Mouse (Mus musculus) midbrain, embryonic 16.5 days (tissue): ENCODE results near the gene Pkd1l2. TPM values are rescaled to one million over a fixed set of nuclear protein-coding genes. Genes with fewer than 3 reads are reported as not detected.
A peak's percentile ranks its signal among the peaks of the same experiment; 100 is the strongest.

Experiments used
- ATAC-seq: fragments of 200-750 bp; cut with Nextera tagmentation; 2 replicates; pipeline ENCODE4 v1.8.0; 2017; ENCODE audit warnings: moderate TSS enrichment
- H3K27ac ChIP-seq: fragments of 300-500 bp; sonication (generic); 2 replicates; pipeline ENCODE4 v1.5.1; 2014; ENCODE audit warnings: mild to moderate bottlenecking, low read length, mixed read lengths
- H3K27me3 ChIP-seq: fragments of 300-500 bp; sonication (generic); 2 replicates; pipeline ENCODE4 v1.6.1; 2014; ENCODE audit warnings: low read depth, low read length, mixed read lengths; ENCODE audit not compliant: control insufficient read depth, insufficient read depth
- H3K36me3 ChIP-seq: fragments of 300-500 bp; sonication (generic); 2 replicates; pipeline ENCODE4 v1.6.1; 2014; ENCODE audit warnings: mild to moderate bottlenecking, low read length, moderate library complexity, mixed read lengths; ENCODE audit not compliant: control insufficient read depth, insufficient read depth
- H3K4me1 ChIP-seq: fragments of 300-500 bp; sonication (generic); 2 replicates; pipeline ENCODE4 v1.6.1; 2014; ENCODE audit warnings: mild to moderate bottlenecking, low read length, mixed read lengths; ENCODE audit not compliant: control insufficient read depth, insufficient read depth
- H3K4me2 ChIP-seq: fragments of 300-500 bp; sonication (generic); 2 replicates; pipeline ENCODE4 v1.6.1; 2014; ENCODE audit warnings: mild to moderate bottlenecking, low read length, mixed read lengths
- H3K4me3 ChIP-seq: fragments of 300-500 bp; sonication (generic); 2 replicates; pipeline ENCODE4 v1.5.1; 2014; ENCODE audit warnings: low read depth, mild to moderate bottlenecking, low read length, moderate library complexity, mixed read lengths
- H3K9ac ChIP-seq: fragments of 300-500 bp; sonication (generic); 2 replicates; pipeline ENCODE4 v1.6.1; 2014; ENCODE audit warnings: low read depth, low read length, mixed read lengths
- H3K9me3 ChIP-seq: fragments of 300-500 bp; sonication (generic); replicated peaks from 2 replicates; pipeline ENCODE4 v1.6.1; 2014; ENCODE audit warnings: mild to moderate bottlenecking, low read length, mixed read lengths; ENCODE audit not compliant: control insufficient read depth, poor library complexity, severe bottlenecking
- WGBS: fragments of 180-500 bp; shearing (Covaris S2); extraction: QIAGEN DNeasy Blood & Tissue Kit; methylation state at CpG from one replicate; pipeline ENCODE4 v1.1.7; 2014; 5-methylcytosine and 5-hydroxymethylcytosine counted together
- polyA plus RNA-seq: library from polyadenylated mRNA; unstranded; fragments of >200 nt; fragmentation: Nextera tagmentation; extraction: Ambion mirVana; gene quantifications from 2 replicates; pipeline ENCODE4 v1.2.1, GENCODE M21; 2015

The Pkd1l2 gene
- polyA plus RNA-seq, 1 experiment from 2014 or later = not detected

GRCm38 (mm10) chr8:117053135-117054079 lies 28.8 kb downstream of the Pkd1l2 start:
- 70% methylated on average over 12 of the region's 12 CpGs for WGBS
- Histone ChIP-seq H3K9me3 (no peaks in the 10 kb centered on the region), H3K4me2 (no peak overlapping the region), H3K4me3 (no peak overlapping the region), H3K36me3 (no peaks in the 10 kb centered on the region), H3K9ac (no peak overlapping the region), H3K27ac (no peak overlapping the region), H3K4me1 (no peaks in the 10 kb centered on the region), H3K27me3 (no peaks in the 10 kb centered on the region; the same call in 1 of the 2 replicates)
- ATAC-seq = no peak

GRCm38 (mm10) chr8:117051316-117051715 lies 30.9 kb downstream of the Pkd1l2 start:
- ATAC-seq = no peak
- Histone ChIP-seq H3K4me3 (no peak overlapping the region), H3K4me2 (no peak overlapping the region), H3K9me3 (no peaks in the 10 kb centered on the region), H3K9ac (no peak overlapping the region), H3K4me1 (no peaks in the 10 kb centered on the region), H3K36me3 (no peaks in the 10 kb centered on the region), H3K27ac (no peak overlapping the region), H3K27me3 (no peaks in the 10 kb centered on the region; the same call in 1 of the 2 replicates)
- 76% methylated on average over 9 of the region's 9 CpGs for WGBS

GRCm38 (mm10) chr8:117050763-117051162 lies 31.5 kb downstream of the Pkd1l2 start:
- H3K27me3 ChIP-seq = no peaks in the 10 kb centered on the region; the same call in 1 of the 2 replicates
- no peak overlapping the region for H3K4me3 ChIP-seq
- WGBS = 82% methylated on average over 9 of the region's 9 CpGs
- no peak overlapping the region for H3K4me2 ChIP-seq
- H3K9me3 ChIP-seq = no peaks in the 10 kb centered on the region
- no peaks in the 10 kb centered on the region for H3K4me1 ChIP-seq
- H3K9ac ChIP-seq = no peak overlapping the region
- no peak for ATAC-seq
- H3K36me3 ChIP-seq = no peaks in the 10 kb centered on the region
- no peak overlapping the region for H3K27ac ChIP-seq

- Histone ChIP-seq H3K4me3 (no peak overlapping the region), H3K4me1 (no peaks in the 10 kb centered on the region), H3K27me3 (no peaks in the 10 kb centered on the region; the same call in 1 of the 2 replicates), H3K36me3 (no peaks in the 10 kb centered on the region), H3K27ac (no peak overlapping the region), H3K4me2 (no peak overlapping the region), H3K9me3 (no peaks in the 10 kb centered on the region), H3K9ac (no peak overlapping the region)
- 70% methylated on average over 7 of the region's 7 CpGs for WGBS
- no peak for ATAC-seq
Measured at GRCm38 (mm10) chr8:117049444-117049843, 32.8 kb downstream of the Pkd1l2 start.

- no peak overlapping the region for H3K4me2 ChIP-seq
- ATAC-seq = no peak
- H3K9ac ChIP-seq = no peak overlapping the region
- no peak overlapping the region for H3K4me3 ChIP-seq
- no peak overlapping the region for H3K27ac ChIP-seq
- no peaks in the 10 kb centered on the region for H3K27me3 ChIP-seq
- H3K36me3 ChIP-seq = no peaks in the 10 kb centered on the region
- peaks cover 11% of the 10 kb centered on the region; the same call in 1 of the 2 replicates for H3K4me1 ChIP-seq
- 88% methylated on average over 3 of the region's 3 CpGs for WGBS
- no peaks in the 10 kb centered on the region for H3K9me3 ChIP-seq
Measured at GRCm38 (mm10) chr8:117043584-117043983, 38.7 kb downstream of the Pkd1l2 start.

- Histone ChIP-seq H3K9ac (no peak overlapping the region), H3K9me3 (no peaks in the 10 kb centered on the region), H3K36me3 (no peaks in the 10 kb centered on the region), H3K4me1 (peaks cover 11% of the 10 kb centered on the region; the same call in 1 of the 2 replicates), H3K27me3 (no peaks in the 10 kb centered on the region), H3K4me2 (no peak overlapping the region), H3K27ac (peak overlapping the region; percentile 19), H3K4me3 (no peak overlapping the region)
- 17% methylated on average over 7 of the region's 7 CpGs for WGBS
- ATAC-seq = peak; percentile 79
Measured at GRCm38 (mm10) chr8:117039843-117040242, 42.4 kb downstream of the Pkd1l2 start.

- H3K4me3 ChIP-seq = no peak overlapping the region
- no peak for ATAC-seq
- no peaks in the 10 kb centered on the region for H3K27me3 ChIP-seq
- H3K4me1 ChIP-seq = peaks cover 11% of the 10 kb centered on the region; the same call in 1 of the 2 replicates
- H3K36me3 ChIP-seq = no peaks in the 10 kb centered on the region
- H3K4me2 ChIP-seq = no peak overlapping the region
- no peaks in the 10 kb centered on the region for H3K9me3 ChIP-seq
- no peak overlapping the region for H3K9ac ChIP-seq
- no peak overlapping the region for H3K27ac ChIP-seq
- 85% methylated on average over 7 of the region's 7 CpGs for WGBS
Measured at GRCm38 (mm10) chr8:117037374-117037935, 44.8 kb downstream of the Pkd1l2 start.

- Histone ChIP-seq H3K9me3 (no peaks in the 10 kb centered on the region), H3K27ac (no peak overlapping the region), H3K4me2 (no peak overlapping the region), H3K9ac (no peak overlapping the region), H3K4me1 (no peaks in the 10 kb centered on the region), H3K36me3 (no peaks in the 10 kb centered on the region), H3K27me3 (no peaks in the 10 kb centered on the region), H3K4me3 (no peak overlapping the region)
- no peak for ATAC-seq
- WGBS = 85% methylated on average over 3 of the region's 3 CpGs
Measured at GRCm38 (mm10) chr8:117033393-117033792, 48.9 kb downstream of the Pkd1l2 start.

- no peak overlapping the region for H3K4me3 ChIP-seq
- H3K27ac ChIP-seq = no peak overlapping the region
- no peaks in the 10 kb centered on the region for H3K9me3 ChIP-seq
- H3K4me1 ChIP-seq = no peaks in the 10 kb centered on the region
- no peak for ATAC-seq
- no peaks in the 10 kb centered on the region for H3K36me3 ChIP-seq
- H3K9ac ChIP-seq = no peak overlapping the region
- H3K27me3 ChIP-seq = no peaks in the 10 kb centered on the region
- 89% methylated on average over 8 of the region's 8 CpGs for WGBS
- no peak overlapping the region for H3K4me2 ChIP-seq
Measured at GRCm38 (mm10) chr8:117032609-117033008, 49.6 kb downstream of the Pkd1l2 start.
